Mouse (Mus musculus) right cerebral cortex, postnatal 4 days (tissue): ENCODE results near the gene Pycr2.
A peak's percentile ranks its signal among the peaks of the same experiment; 100 is the strongest.

ENCODE experiments used
- DNase-seq: peaks from one replicate; pipeline ENCODE4 v3.0.0-alpha.2; 2022

Pycr2 gene

DNA sequence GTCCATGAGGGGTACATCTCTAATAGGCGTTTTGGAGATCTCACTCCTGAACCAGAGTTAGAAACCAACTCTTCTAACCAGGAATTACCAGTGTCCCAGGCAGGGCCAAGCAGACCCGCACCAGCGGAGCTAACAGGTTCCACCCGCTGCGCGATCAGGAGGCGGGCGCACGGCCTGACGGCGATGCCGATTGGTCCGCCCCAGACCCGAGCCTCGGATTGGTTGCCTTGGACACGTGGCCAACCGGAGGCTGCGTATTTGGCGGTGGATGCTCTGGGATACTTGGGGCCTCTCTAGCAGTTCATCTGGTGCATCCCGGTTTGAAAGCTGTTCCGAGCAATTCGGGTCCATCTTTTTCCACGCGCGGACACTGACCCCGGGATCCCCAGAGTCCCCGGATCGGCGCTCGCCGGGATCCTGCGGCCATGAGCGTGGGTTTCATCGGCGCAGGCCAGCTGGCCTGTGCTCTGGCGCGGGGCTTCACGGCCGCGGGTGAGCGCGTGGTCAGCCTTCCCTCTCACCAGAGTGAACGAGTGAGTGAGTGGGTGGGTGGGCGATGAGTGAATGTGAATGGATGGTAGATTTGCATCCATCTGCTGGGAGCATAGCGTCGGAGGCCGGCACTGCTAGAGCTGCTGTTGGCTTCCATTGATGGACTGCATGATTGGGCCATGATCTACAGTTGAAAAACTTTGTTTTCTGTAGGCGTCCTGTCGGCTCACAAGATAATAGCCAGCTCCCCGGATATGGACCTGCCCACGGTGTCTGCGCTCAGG, at the start of gene Pycr2:
Pycr2 (plus strand) TSS at position 255 of the 776 bp plus-strand sequence.
- DNase-seq = peak; percentile 93

DNA sequence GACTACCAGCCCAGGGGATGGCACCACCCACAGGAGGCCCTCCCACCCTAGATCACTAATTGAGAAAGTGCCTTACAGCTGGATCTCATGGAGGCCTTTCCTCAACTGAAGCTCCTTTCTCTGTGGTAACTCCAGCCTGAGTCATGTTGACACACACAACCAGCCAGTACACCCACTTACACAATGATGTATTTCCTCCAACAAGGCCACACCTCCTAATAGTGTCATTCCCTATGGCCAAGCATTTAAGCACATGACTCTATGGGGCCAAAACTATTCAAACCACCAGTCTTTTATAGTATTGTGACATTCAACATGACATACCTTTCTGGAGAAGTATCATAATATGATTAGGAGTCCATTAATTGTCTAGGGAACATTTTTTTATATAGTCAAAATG, 45.3 kb upstream of the Pycr2 start:
- no peak for DNase-seq

DNA sequence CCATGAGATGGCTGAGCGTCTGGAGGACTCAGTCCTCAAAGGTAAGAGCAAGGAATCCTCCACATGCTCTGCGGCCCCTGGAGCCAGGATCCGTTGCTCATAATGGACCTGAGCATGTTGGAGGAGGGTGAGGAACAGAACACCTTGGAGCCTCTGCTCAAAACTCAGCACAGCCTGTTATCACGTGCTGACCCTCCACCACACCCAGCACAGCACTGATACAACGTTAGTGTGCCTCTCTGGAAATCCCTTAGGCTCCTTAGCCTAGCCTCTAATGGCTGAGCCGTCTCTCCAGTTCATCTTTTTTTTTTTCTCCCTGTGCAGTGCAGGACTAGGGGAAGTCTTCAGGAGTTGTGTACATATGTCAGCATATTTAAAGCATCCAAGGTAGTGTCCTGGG, 44.1 kb upstream of the Pycr2 start:
- no peak for DNase-seq

DNA sequence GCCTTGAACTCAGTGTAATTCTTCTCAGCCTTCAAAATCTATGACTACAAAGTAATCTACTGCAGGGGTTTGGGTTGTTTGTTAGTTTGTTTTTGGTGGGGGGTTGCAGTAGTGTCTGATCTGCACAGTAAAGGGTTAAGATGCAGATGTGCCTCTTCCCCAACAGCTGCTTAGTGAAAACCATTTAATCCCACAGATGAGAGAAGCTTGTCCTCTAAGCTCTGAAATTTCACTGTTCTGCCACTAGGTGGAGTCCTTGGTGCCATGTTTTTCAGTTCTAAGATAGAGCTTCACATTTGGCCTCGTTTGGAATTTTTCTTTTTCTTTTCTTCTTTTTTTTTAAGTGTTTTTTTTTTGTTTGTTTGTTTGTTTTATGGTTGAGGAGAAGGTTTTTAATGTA, 40.5 kb upstream of the Pycr2 start:
- no peak for DNase-seq

DNA sequence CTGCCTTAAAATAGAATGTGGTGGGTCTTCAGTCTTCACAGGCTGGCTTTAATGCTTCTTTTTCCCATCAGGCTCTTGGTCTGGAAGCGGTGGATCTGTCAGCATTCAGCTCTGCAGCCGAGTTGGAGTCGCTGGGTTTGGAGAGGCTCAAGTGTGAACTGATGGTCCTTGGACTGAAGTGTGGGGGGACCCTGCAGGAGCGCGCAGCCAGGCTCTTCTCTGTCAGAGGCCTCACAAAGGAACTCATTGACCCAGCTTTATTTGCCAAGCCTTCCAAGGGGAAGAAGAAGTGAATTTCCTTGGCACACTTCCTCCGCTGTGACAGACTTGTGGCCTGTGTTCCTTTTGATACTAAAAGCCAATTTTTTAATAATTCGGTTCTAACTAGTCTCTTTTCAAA, 38.1 kb upstream of the Pycr2 start:
- DNase-seq = no peak

DNA sequence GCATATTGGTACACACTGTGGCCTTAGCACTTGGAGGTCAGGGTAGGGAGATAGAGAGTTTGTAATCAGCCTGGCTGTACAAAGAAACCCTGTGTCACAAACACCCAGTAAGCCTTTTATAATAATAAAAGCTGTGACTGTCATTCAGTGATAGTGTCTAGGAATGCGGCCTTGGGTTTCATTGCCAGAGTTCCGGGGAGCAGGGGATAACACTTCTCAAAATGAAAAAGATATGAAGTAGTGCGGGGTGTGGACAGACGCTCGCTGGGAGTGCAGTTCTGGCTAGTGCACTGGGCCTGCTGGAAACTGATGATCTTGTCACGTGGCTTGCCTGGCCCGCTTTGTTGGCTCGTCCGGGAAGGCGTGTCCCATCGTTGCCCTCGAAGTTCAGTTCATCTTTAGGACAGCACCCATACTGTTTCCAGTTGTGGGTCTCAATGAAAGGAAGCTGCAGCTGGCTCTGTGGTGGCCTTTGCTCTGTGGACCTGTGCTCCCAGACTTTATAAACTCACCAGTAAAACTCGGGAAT, 33.9 kb upstream of the Pycr2 start:
- no peak for DNase-seq

DNA sequence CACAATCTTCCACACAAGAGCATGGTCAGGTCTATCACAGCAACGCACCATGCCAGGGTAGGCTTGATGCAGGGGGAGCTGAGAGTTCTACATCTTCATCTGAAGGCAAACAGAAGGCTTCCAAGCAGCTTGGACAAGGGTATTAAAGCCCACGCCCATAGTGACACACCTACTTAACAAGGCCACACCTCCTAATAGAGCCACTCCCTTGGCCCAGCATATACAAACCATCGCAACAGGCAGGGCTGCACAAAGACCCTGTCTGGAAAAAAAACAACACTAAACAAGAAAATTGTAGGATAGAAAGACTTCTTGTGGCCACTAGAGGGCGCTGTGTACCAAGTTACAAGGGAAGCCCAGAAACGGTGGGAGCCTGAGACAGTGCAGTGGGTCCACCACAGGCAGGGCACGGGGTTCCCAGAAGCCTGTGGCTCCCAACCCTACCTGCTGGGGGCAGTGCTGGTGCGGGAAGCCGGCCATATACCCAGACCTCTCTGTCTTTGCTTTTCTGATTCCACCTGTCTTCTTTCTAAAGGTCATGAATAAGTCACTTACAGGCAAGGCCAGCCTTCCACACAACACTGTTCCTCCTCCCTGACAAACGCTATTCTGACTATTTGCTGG, 30.1 kb upstream of the Pycr2 start:
- peak; percentile 55 for DNase-seq

DNA sequence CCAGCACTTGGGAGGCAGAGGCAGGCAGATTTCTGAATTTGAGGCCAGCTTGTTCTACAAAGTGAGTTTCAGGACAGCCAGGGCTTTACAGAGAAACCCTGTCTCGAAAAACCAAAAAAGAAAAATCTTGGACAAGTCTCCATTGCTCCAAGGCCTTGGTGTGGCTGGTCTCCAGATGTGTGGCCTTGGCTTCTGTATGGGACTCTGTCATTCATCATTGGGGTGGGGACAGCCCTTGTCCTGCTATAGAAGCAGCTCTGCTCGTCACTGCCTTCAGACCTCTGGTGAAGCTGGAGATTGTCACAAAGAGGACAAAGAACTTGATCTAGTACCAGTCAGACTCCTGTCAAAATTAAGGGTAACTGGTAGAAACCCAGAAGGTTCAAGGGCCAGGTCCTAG, 29.5 kb upstream of the Pycr2 start:
- no peak for DNase-seq

DNA sequence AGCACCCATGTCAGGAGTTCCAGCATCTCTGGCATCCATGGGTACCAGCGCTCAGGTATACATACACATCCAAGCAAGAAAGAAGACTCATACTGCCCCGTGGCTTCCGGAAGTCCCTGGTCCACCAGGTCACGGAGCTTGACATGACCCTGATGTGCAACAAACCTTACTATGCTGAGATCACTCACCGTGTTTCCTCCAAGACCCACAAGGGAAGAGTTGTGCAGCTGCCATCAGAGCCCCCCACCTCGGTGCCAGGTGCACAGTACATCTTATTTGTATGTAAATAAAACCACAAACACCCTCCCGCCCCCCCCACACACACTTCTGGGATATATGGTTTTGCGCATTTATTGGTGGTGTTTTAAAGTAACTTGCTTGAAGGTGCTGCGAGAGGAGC, 29.0 kb upstream of the Pycr2 start:
- DNase-seq = no peak

DNA sequence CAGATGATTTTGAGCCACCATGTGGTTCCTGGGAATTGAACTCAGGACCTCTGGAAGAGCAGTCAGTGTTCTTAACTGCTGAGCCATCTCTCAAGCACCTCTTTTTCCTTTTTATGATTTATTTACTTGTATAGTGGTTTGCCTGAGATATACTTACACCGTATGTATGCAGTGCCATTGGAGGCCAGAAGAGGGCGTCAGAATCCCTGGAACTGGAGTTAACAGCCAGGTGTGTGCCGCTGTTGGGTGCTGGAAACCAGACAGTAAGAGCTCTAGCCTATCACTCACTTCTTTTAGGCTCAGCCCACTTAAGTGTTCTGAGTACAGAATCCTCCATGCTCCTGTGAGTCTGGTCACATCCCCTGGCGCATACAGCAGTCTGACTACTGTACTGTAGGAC, 26.6 kb upstream of the Pycr2 start:
- no peak for DNase-seq

DNA sequence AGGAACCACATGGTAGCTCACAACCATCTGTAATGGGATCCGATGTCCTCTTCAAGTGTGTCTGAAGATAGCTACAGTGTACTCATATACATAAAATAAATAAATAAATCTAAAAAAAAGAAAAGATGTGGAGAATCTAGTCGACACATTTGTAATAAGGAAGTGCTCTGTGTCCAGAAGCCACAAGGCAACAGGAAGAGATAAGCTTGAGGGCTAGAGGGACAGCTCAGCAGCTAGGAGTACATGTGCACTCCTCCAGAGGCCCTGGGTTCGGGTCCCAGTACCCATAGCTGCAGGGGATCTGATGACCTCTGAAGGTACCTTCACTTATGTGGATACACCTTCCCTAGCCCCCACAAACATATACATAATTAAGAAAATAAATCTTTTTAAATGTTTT, 22.3 kb upstream of the Pycr2 start:
- DNase-seq = no peak

DNA sequence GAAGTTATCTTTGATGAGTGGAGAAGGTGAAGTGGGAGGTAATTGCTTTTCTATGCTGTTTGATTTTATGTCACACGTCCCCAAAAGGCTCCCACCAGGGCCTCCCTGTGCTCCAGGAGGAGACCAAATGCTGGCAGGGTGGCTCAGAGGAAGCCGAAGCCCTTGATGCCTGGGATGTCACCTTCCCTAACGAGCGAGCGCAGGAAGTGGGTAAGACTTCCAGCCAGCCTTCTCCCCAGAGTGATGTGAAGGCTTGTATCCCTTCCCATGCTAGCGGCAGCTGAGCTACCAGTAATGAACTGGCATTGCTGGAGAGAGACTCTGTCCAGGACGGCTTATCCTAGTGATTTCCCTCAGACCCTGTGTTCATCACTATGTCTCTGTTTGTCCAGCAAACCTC, 20.4 kb upstream of the Pycr2 start:
- DNase-seq = no peak

DNA sequence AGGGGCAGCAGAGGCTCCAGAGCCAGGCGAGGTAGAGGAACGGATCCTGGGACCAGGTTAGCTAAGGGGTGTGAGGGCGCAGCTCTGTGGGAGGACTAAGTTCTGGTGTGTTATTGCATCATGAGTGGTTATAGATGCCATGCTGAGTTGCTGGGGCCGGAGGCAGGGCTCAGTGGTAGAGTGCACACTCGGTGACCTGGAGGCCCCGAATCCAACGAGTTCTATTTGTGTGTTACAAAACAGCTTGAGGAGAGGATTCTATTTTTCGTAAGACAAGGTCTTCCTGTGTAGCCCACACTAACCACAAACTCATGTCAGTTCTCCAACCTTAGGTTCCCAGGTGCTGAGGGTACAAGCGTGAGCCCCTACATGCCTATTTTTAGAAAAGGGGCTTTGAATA, 19.6 kb upstream of the Pycr2 start:
- no peak for DNase-seq

DNA sequence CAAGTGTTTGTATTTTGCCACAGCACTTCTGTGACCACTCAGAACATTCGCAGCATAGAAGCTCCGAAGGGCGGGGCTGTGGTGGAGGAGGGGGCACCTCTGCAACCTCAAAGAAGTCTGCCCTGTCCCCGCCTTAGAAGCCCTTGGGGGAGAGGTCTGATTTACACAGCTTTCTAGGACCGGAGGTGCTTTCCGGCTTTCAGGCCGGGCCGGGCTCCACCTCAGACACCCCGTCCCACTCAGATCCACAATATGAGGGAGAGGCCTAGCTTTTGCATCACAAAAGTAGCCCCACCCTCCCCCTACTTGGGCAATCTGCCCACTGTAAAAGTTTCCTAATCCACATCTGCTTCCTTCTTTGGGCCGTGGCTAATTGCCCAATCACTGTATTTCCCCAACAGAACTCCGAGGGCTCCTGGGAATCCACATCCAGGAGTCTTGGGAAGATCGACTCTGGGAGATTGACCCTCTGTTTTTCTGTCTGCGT, 15.5 kb upstream of the Pycr2 start:
- DNase-seq = no peak

DNA sequence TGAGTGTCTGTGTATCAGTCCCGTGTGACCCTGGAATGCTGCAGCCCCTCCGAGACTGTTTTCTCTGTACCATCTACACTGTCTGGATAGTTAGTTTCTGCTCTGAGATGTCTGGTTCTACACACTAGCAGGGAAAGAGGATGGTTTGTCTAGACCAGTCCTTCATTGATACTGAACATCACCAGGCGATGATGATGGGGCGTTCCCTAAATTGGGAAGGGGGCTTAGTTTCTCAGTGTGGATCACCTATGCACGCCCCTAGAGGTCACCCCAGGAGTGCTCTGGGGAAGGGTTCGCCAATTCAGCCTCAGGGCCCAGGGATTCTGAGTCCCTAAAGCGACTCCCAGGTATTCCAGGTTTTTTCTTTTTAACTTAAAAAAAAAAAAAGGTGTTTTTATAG, 14.9 kb upstream of the Pycr2 start:
- DNase-seq = no peak

DNA sequence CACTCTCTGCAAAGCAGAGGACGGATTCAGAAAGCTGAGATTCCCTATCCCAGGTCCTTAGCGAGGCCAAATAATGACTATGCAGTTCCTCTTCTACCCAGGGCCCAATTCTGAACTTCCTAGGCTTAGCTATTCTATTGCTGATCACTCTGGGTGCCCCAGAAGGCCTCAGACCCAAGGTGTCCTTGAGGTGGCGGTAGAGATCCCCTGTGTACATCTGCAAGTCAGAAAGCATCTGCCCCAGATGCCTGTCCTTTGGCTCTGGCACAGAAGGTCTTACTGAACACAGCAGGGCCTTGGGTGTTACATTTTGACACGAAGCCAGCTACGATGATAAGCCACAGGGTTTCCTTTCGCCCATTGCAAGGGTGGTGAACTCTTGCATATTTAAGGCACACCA, 14.3 kb upstream of the Pycr2 start:
- DNase-seq = no peak

DNA sequence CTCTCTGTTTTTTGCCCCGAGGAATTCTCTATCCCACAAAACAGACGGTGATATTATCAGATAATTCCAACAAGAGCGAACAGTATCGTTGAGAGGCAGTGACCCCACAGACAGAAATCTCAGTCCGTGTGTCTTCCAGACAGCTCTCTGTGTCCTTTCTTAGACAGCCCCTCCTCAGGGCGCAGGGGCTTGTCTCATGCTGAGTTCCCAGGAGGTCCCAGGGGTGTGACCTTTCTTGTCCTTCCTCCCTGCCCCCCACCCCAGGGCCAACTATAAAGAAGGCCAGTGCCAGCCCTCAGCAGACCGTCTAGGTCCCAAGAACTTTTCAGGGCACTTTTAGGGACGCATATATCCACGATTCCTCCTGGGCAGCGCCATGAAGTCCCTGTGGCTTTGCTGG, 11.3 kb upstream of the Pycr2 start, which contains the start of gene Lefty2:
Lefty2 (plus strand) TSS at position 301 of the 400 bp plus-strand sequence.
- no peak for DNase-seq

DNA sequence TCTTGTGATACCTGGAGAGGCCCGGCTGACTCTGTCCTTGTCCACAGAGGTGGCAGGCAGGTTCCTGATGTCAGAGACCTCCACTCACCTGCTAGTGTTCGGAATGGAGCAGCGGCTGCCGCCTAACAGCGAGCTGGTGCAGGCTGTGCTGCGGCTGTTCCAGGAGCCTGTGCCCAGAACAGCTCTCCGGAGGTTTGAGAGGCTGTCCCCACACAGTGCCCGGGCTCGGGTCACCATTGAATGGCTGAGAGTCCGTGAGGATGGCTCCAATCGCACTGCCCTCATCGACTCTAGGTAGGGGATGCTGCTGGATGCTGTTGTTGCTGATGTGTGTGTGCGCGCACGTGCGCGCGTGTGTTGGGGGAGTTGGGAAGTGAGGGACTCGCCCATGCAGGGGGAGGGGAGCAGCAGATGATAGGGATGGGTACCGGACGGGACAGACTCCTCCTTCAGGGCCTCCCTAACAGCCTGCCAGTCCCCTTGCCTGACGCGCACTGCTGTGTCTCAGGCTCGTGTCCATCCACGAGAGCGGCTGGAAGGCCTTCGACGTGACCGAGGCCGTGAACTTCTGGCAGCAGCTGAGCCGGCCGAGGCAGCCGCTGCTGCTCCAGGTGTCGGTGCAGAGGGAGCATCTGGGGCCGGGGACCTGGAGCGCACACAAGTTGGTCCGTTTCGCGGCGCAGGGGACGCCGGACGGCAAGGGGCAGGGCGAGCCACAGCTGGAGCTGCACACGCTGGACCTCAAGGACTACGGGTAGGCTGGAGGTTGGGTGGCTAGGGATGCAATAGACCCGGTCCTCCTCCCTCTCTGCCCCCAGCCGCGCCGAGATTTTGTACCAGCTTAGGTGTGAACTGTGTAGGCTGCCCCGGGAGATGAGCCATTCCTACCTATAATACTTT, 9.8 kb upstream of the Pycr2 start:
- peak; percentile 34 for DNase-seq

DNA sequence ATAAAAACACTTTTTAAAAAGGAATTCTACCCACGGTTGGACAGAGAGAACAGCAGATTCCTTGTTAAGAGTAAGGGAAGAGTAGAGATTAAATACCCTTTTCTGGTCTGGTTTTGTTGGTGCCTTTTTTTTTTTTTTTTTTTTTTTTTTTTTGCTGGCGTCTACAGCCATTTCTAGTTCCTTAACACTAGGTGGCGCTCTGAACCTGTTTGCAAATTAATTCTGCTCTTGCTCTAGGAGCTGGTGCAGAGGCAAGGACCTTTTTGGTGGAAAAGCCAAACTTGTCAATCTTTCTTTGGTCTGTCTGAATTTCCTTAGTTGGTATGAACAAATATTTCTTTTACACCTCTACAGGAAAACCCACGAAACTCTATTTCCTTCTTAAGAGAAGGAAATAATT, 3.0 kb upstream of the Pycr2 start:
- no peak for DNase-seq

DNA sequence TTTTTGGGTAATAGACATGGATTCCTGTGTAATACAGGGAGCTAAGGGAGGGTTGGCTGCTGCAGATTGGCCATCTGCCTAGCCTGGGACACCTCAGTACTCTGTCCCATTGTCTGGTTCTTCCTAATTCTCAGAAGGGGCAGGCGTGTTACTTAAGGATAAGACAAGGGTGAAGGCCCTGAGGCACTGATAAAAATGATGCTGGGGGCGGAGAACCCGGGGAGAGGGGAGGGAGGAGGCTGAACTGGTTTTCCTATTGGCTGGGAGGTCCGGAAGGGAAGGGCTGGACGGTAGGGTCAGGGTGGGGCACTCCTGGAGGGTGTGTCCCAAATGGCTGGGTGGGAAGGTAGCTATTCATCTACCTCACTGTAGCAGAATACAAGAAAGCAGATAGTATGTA, 1.2 kb upstream of the Pycr2 start:
- no peak for DNase-seq

DNA sequence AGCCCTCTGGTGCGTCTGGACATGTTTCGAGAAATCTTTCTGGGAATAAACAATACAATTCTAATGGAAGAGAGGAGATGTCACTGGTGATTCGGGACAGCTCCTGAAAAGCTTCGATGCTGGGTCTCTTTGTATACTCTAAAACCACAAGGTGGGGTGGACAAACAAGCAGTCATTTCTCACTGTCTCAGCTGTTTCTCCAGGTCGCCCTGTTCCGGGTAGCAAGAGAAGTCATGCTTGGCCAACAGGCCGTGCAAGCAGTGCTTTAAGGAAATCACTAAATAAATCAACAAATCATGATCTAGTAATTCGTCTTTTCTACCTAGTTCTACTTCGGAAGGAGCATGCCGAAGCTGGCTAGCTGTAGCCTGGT, 441 bp upstream of the Pycr2 start:
- no peak for DNase-seq

DNA sequence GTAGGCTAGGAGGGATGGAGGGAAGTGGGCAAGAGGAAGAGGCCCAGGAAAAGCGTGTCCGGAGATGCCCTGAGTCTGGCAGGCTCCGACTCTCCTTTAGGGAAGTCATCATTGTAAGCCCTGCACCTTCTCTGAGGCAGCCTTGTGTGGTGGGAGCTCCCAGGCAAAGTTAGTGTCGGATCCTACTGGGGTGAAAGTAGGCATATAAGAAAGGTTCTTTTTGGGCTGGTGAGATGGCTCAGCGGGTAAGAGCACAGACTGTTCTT, 655 bp downstream of the Pycr2 start:
- no peak for DNase-seq

DNA sequence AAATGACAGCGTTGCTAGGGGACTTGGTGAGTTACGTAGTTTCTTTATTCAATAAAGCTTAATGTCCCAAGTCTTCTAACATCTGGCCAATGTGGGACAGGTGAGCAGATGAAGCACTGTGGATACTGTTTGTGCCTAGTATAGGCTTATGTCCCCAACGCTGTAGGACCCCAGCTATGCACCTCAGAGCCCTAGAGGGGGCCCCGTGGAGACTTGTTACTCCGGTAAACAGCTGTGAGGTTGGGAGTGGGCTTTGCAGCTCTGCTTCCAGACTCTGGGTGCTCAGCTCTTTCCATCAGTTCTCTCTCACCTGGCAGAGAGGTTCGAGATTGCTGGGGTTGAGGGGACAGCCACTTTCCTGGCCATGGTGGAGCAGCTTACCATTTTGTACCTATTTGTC, 1.2 kb downstream of the Pycr2 start:
- DNase-seq = no peak

DNA sequence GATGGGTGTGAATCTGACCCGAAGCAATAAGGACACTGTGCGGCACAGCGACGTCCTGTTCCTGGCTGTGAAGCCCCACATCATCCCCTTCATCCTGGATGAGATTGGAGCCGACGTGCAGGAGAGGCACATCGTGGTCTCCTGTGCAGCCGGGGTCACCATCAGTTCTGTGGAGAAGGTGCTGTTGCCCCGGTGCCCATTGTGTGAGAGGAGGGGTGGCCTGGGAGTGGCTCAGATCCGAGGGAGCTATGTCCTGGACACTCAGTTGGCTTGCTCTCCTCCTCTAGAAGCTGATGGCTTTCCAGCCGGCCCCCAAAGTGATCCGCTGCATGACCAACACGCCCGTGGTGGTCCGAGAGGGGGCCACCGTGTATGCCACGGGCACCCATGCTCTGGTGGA, 1.8 kb downstream of the Pycr2 start:
- DNase-seq = no peak
